ENCODE assay signal across 21 mouse cellular contexts in the genomic region with DNA sequence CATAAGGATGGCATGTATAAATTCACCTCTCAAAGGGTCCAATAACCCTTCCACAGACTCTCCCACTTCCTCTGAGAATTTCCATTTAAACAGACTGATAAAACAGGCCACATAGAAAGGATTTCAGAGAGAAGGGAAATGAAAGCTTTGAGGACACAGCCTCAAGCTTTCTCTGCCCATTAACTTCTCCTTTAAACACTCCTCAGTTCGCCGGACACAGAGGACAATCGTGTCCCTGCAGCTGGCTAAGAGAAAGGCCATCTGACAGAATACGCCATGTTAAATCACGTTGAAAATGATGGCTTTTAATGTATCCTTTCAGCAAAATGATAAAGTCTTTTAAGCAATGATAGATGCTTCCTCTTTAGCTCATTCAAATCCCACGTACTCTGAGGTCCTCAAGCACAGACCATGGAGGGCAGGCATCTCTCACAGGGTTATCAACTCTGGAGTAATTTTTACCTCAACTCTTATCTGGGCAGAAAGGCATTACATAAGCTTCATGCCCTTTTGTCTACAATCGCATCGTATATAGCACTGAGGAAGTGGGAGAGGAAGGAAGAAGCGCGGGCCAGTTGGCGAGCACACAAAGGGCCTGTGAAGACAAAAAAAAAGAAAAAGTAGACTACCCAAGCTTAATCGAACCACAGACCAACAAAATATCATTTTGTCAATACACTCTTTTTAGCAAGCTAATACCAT.
DNase-seq lines count a peak whose midpoint lies in the region; ATAC-seq and TF ChIP-seq lines count a peak whose summit lies in the region.
"Had no signal": no experiment of that assay in that cellular context is flagged by ENCODE, and none has a peak within 500 bp of the region (broad histone marks: within the 10 kb centered on the region; RNA-seq: fewer than 3 reads in every experiment).

No protein-coding gene starts in this region.

- no peak overlapping the region for H3K9ac ChIP-seq in intestine, embryonic 16.5 days (ENCODE audit: low read depth, low read length)
- no peak overlapping the region for H3K9ac ChIP-seq in intestine, postnatal 0 days (ENCODE audit: low read depth, low read length)
- H3K9ac ChIP-seq: forebrain, embryonic 12.5 days; hindbrain, embryonic 13.5 days; limb, embryonic 12.5 days; liver, embryonic 14.5 days had no signal

- TF ChIP-seq CTCF in intestine, postnatal 0 days (IDR thresholded peaks at IDR 0.05; ENCODE audit: low read depth): no peak
- TF ChIP-seq CTCF in bone marrow macrophage, adult 2 months (IDR thresholded peaks at IDR 0.05; ENCODE audit: low read depth, low read length): no peak
- no peak for TF ChIP-seq CTCF in cerebellum, adult 2 months (IDR thresholded peaks at IDR 0.05; ENCODE audit: borderline replicate concordance, insufficient read depth, low read depth, low read length)

- H3K4me1 ChIP-seq in intestine, embryonic 16.5 days (ENCODE audit: control insufficient read depth, insufficient read depth, low read length): peaks cover 4% of the 10 kb centered on the region; the same call in 1 of the 2 replicates
- H3K4me1 ChIP-seq in intestine, postnatal 0 days (replicated peaks; ENCODE audit: control insufficient read depth, insufficient read depth, low read length): 0 out of 2 replicates have a peak, but pooled peaks cover 4% of the 10 kb centered on the region
- peaks cover 39% of the 10 kb centered on the region for H3K4me1 ChIP-seq in bone marrow macrophage, adult 2 months (ENCODE audit: control insufficient read depth, insufficient read depth, low read length)
- H3K4me1 ChIP-seq in cerebellum, adult 2 months (ENCODE audit: control insufficient read depth, insufficient read depth, low read length): peaks cover 6% of the 10 kb centered on the region
- H3K4me1 ChIP-seq: forebrain, embryonic 12.5 days; hindbrain, embryonic 13.5 days; limb, embryonic 12.5 days had no signal

- 67% methylated on average over 12 of the region's 12 CpGs for WGBS in intestine, embryonic 16.5 days
- WGBS in intestine, postnatal 0 days: 56% methylated on average over 12 of the region's 12 CpGs
- 68% methylated on average over 12 of the region's 12 CpGs for WGBS in cerebellum, adult 2 months

- no peaks in the 10 kb centered on the region for H3K36me3 ChIP-seq in intestine, embryonic 16.5 days (ENCODE audit: control insufficient read depth, insufficient read depth, low read length)
- no peaks in the 10 kb centered on the region for H3K36me3 ChIP-seq in intestine, postnatal 0 days (ENCODE audit: control insufficient read depth, insufficient read depth)
- H3K36me3 ChIP-seq: forebrain, embryonic 12.5 days; G1E; hindbrain, embryonic 13.5 days; limb, embryonic 12.5 days had no signal

- H3K4me2 ChIP-seq in intestine, embryonic 16.5 days (ENCODE audit: low read depth, low read length): no peak overlapping the region
- no peak overlapping the region for H3K4me2 ChIP-seq in intestine, postnatal 0 days (replicated peaks; ENCODE audit: low read depth)
- H3K4me2 ChIP-seq: forebrain, embryonic 12.5 days; hindbrain, embryonic 13.5 days; limb, embryonic 12.5 days had no signal

- no peaks in the 10 kb centered on the region for H3K27me3 ChIP-seq in intestine, embryonic 16.5 days (replicated peaks; ENCODE audit: control insufficient read depth, insufficient read depth, low read length)
- H3K27me3 ChIP-seq in intestine, postnatal 0 days (replicated peaks; ENCODE audit: control insufficient read depth, insufficient read depth, low read length): no peaks in the 10 kb centered on the region
- no peaks in the 10 kb centered on the region for H3K27me3 ChIP-seq in cerebellum, adult 2 months (ENCODE audit: control insufficient read depth, insufficient read depth, low read length)
- H3K27me3 ChIP-seq: forebrain, embryonic 12.5 days; hindbrain, embryonic 13.5 days; limb, embryonic 12.5 days had no signal

- intact Hi-C loops in heart, postnatal 36 days (cut with DNase I): no loop called here

- no peaks in the 10 kb centered on the region for H3K9me3 ChIP-seq in intestine, embryonic 16.5 days (ENCODE audit: control insufficient read depth, low read length)
- no peaks in the 10 kb centered on the region for H3K9me3 ChIP-seq in intestine, postnatal 0 days (ENCODE audit: control insufficient read depth)
- H3K9me3 ChIP-seq: forebrain, embryonic 12.5 days; hindbrain, embryonic 13.5 days; limb, embryonic 12.5 days had no signal

- H3K4me3 ChIP-seq in intestine, embryonic 16.5 days (ENCODE audit: low read length): no peak overlapping the region
- no peak overlapping the region for H3K4me3 ChIP-seq in intestine, postnatal 0 days (ENCODE audit: low read depth, low read length)
- no peak overlapping the region for H3K4me3 ChIP-seq in bone marrow macrophage, adult 2 months (ENCODE audit: insufficient read depth, low read length)
- H3K4me3 ChIP-seq in cerebellum, adult 2 months (replicated peaks; ENCODE audit: insufficient read depth, low read depth, low read length): no peak overlapping the region
- H3K4me3 ChIP-seq: forebrain, embryonic 12.5 days; hindbrain, embryonic 13.5 days; limb, embryonic 12.5 days had no signal

- DNase-seq in heart, adult 11 months: peak; percentile 94
- no peak for DNase-seq in heart, postnatal 36 days
- DNase-seq in cerebellum, adult 2 months: no peak
- DNase-seq in right cerebral cortex, adult 2 months (ENCODE audit: low spot score in 2 of 2): no peak
- DNase-seq: cerebellum, adult 8-10 months; layer of hippocampus, adult 9-11 months; lung, postnatal 10 days; retina, postnatal 1 day; thymus, adult 2 months had no signal

- 0 out of 2 replicates have a peak, but pooled peaks have one; percentile 34 for ATAC-seq in intestine, embryonic 16.5 days
- no peak for ATAC-seq in intestine, postnatal 0 days
- peak; percentile 67 for ATAC-seq in megakaryocyte, adult 5-6 weeks (ENCODE audit: poor library complexity, severe bottlenecking)
- ATAC-seq: activated CD4-positive, CD25-positive, alpha-beta regulatory T cell, adult 4 months; inflammation-experienced regulatory T-cells, adult 6 months; midbrain, embryonic 16.5 days had no signal

- no peak overlapping the region for H3K27ac ChIP-seq in intestine, embryonic 16.5 days (ENCODE audit: low read length)
- H3K27ac ChIP-seq in intestine, postnatal 0 days (ENCODE audit: low read depth, low read length): no peak overlapping the region
- peak overlapping the region; percentile 70 for H3K27ac ChIP-seq in bone marrow macrophage, adult 2 months (ENCODE audit: insufficient read depth, low read depth, low read length)
- no peak overlapping the region; the same call in 1 of the 2 replicates for H3K27ac ChIP-seq in cerebellum, adult 2 months (ENCODE audit: insufficient read depth, low read length)
- H3K27ac ChIP-seq: forebrain, embryonic 12.5 days; hindbrain, embryonic 13.5 days; limb, embryonic 12.5 days; liver, embryonic 14.5 days had no signal

- TF ChIP-seq POLR2A in bone marrow macrophage, adult 2 months (IDR thresholded peaks at IDR 0.05; ENCODE audit: borderline replicate concordance, low read depth, low read length): no peak
- TF ChIP-seq POLR2A in cerebellum, adult 2 months (IDR thresholded peaks at IDR 0.05; ENCODE audit: borderline replicate concordance, insufficient read depth, low read length): no peak
